Mouse (Mus musculus): ENCODE data around the gene Csmd2. TPM values are rescaled to one million over a fixed set of nuclear protein-coding genes. Genes with fewer than 3 reads are reported as not detected.

Csmd2 gene
- polyA plus RNA-seq, 1 experiment from 2014 or later = 0.32 TPM

GRCm38 (mm10) chr4:128374051-128374450 lies 386.4 kb downstream of the Csmd2 start:
- no peak overlapping the region for H3K4me3 ChIP-seq (replicated peaks)
- no peaks in the 10 kb centered on the region for H3K9me3 ChIP-seq
- H3K36me3 ChIP-seq = no peaks in the 10 kb centered on the region
- no peaks in the 10 kb centered on the region for H3K27me3 ChIP-seq (replicated peaks)
- 79% methylated on average over 5 of the region's 5 CpGs for WGBS
- H3K9ac ChIP-seq = no peak overlapping the region
- H3K4me2 ChIP-seq = no peak overlapping the region
- no peak for ATAC-seq (ENCODE audit: insufficient read depth, low FRiP score, low read depth)
- H3K4me1 ChIP-seq = no peaks in the 10 kb centered on the region
- no peak overlapping the region for H3K27ac ChIP-seq

- ATAC-seq (ENCODE audit: insufficient read depth, low FRiP score, low read depth) = no peak
- WGBS = 58% methylated on average over 2 of the region's 2 CpGs
Measured at GRCm38 (mm10) chr4:128378946-128379345, 391.3 kb downstream of the Csmd2 start.

GRCm38 (mm10) chr4:128381331-128381730 lies 393.7 kb downstream of the Csmd2 start:
- WGBS = 69% methylated on average over 6 of the region's 6 CpGs
- Histone ChIP-seq H3K9ac (no peak overlapping the region), H3K4me1 (no peaks in the 10 kb centered on the region), H3K27ac (no peak overlapping the region), H3K36me3 (no peaks in the 10 kb centered on the region), H3K9me3 (no peaks in the 10 kb centered on the region), H3K4me2 (no peak overlapping the region), H3K27me3 (replicated peaks) (no peaks in the 10 kb centered on the region), H3K4me3 (replicated peaks) (no peak overlapping the region)
- no peak for ATAC-seq (ENCODE audit: insufficient read depth, low FRiP score, low read depth)

More at GRCm38 (mm10) chr4:128378946-128379345, 391.3 kb downstream of the Csmd2 start:
- no peak overlapping the region for H3K9ac ChIP-seq
- H3K27ac ChIP-seq = no peak overlapping the region
- no peak overlapping the region for H3K4me3 ChIP-seq (replicated peaks)
- H3K4me2 ChIP-seq = no peak overlapping the region
- no peaks in the 10 kb centered on the region for H3K27me3 ChIP-seq (replicated peaks)
- H3K36me3 ChIP-seq = no peaks in the 10 kb centered on the region
- H3K4me1 ChIP-seq = no peaks in the 10 kb centered on the region
- no peaks in the 10 kb centered on the region for H3K9me3 ChIP-seq

- H3K27me3 ChIP-seq (replicated peaks) = no peaks in the 10 kb centered on the region
- no peak for ATAC-seq (ENCODE audit: insufficient read depth, low FRiP score, low read depth)
- no peaks in the 10 kb centered on the region for H3K4me1 ChIP-seq
- no peaks in the 10 kb centered on the region for H3K9me3 ChIP-seq
- H3K27ac ChIP-seq = no peak overlapping the region
- H3K9ac ChIP-seq = no peak overlapping the region
- no peak overlapping the region for H3K4me3 ChIP-seq (replicated peaks)
- 88% methylated on average over 7 of the region's 7 CpGs for WGBS
- H3K36me3 ChIP-seq = no peaks in the 10 kb centered on the region
- H3K4me2 ChIP-seq = no peak overlapping the region
Measured at GRCm38 (mm10) chr4:128383800-128384199, 396.1 kb downstream of the Csmd2 start.

- Histone ChIP-seq H3K9me3 (no peaks in the 10 kb centered on the region), H3K4me3 (replicated peaks) (no peak overlapping the region), H3K4me1 (no peaks in the 10 kb centered on the region; the same call in 1 of the 2 replicates), H3K27me3 (replicated peaks) (no peaks in the 10 kb centered on the region), H3K4me2 (no peak overlapping the region), H3K27ac (no peak overlapping the region), H3K36me3 (no peaks in the 10 kb centered on the region), H3K9ac (no peak overlapping the region)
- ATAC-seq (ENCODE audit: insufficient read depth, low FRiP score, low read depth) = no peak
- 86% methylated on average over 5 of the region's 5 CpGs for WGBS
Measured at GRCm38 (mm10) chr4:128391484-128391883, 403.8 kb downstream of the Csmd2 start.

- WGBS = 31% methylated on average over 3 of the region's 3 CpGs
- H3K4me2 ChIP-seq = no peak overlapping the region
- no peak overlapping the region for H3K9ac ChIP-seq
- H3K4me3 ChIP-seq (replicated peaks) = no peak overlapping the region
- H3K27ac ChIP-seq = no peak overlapping the region
- no peak for ATAC-seq (ENCODE audit: insufficient read depth, low FRiP score, low read depth)
- no peaks in the 10 kb centered on the region for H3K9me3 ChIP-seq
- no peaks in the 10 kb centered on the region; the same call in 1 of the 2 replicates for H3K4me1 ChIP-seq
- no peaks in the 10 kb centered on the region for H3K27me3 ChIP-seq (replicated peaks)
- H3K36me3 ChIP-seq = no peaks in the 10 kb centered on the region
Measured at GRCm38 (mm10) chr4:128392279-128392678, 404.6 kb downstream of the Csmd2 start.

GRCm38 (mm10) chr4:128393864-128394263 lies 406.2 kb downstream of the Csmd2 start:
- H3K36me3 ChIP-seq = no peaks in the 10 kb centered on the region
- no peak overlapping the region for H3K4me2 ChIP-seq
- H3K4me3 ChIP-seq (replicated peaks) = no peak overlapping the region
- no peak overlapping the region for H3K9ac ChIP-seq
- no peak overlapping the region for H3K27ac ChIP-seq
- no peak for ATAC-seq (ENCODE audit: insufficient read depth, low FRiP score, low read depth)
- H3K27me3 ChIP-seq (replicated peaks) = no peaks in the 10 kb centered on the region
- no peaks in the 10 kb centered on the region for H3K9me3 ChIP-seq
- WGBS = 87% methylated on average over 4 of the region's 4 CpGs
- H3K4me1 ChIP-seq = no peaks in the 10 kb centered on the region; the same call in 1 of the 2 replicates

GRCm38 (mm10) chr4:128396616-128397015 lies 409.0 kb downstream of the Csmd2 start:
- H3K4me2 ChIP-seq = no peak overlapping the region
- no peak overlapping the region for H3K4me3 ChIP-seq (replicated peaks)
- H3K4me1 ChIP-seq = no peaks in the 10 kb centered on the region; the same call in 1 of the 2 replicates
- no peaks in the 10 kb centered on the region for H3K9me3 ChIP-seq
- no peak overlapping the region for H3K9ac ChIP-seq
- no peak overlapping the region for H3K27ac ChIP-seq
- no peaks in the 10 kb centered on the region for H3K36me3 ChIP-seq
- ATAC-seq (ENCODE audit: insufficient read depth, low FRiP score, low read depth) = no peak
- no peaks in the 10 kb centered on the region for H3K27me3 ChIP-seq (replicated peaks)
- 87% methylated on average over 5 of the region's 5 CpGs for WGBS

- ATAC-seq (ENCODE audit: insufficient read depth, low FRiP score, low read depth) = no peak
- no peak overlapping the region for H3K4me2 ChIP-seq
- H3K27me3 ChIP-seq (replicated peaks) = no peaks in the 10 kb centered on the region
- no peak overlapping the region for H3K9ac ChIP-seq
- H3K36me3 ChIP-seq = no peaks in the 10 kb centered on the region
- H3K27ac ChIP-seq = no peak overlapping the region
- H3K4me1 ChIP-seq = no peaks in the 10 kb centered on the region
- H3K9me3 ChIP-seq = no peaks in the 10 kb centered on the region
- 64% methylated on average over 7 of the region's 7 CpGs for WGBS
- H3K4me3 ChIP-seq (replicated peaks) = no peak overlapping the region
Measured at GRCm38 (mm10) chr4:128397804-128398203, 410.1 kb downstream of the Csmd2 start.

- Histone ChIP-seq H3K4me3 (replicated peaks) (no peak overlapping the region), H3K9ac (no peak overlapping the region), H3K4me1 (no peaks in the 10 kb centered on the region), H3K4me2 (no peak overlapping the region), H3K27me3 (replicated peaks) (no peaks in the 10 kb centered on the region), H3K36me3 (no peaks in the 10 kb centered on the region), H3K9me3 (no peaks in the 10 kb centered on the region), H3K27ac (no peak overlapping the region)
- WGBS = 36% methylated on average over 7 of the region's 7 CpGs
- ATAC-seq (ENCODE audit: insufficient read depth, low FRiP score, low read depth) = no peak
Measured at GRCm38 (mm10) chr4:128398948-128399347, 411.3 kb downstream of the Csmd2 start.

GRCm38 (mm10) chr4:128400016-128400415 lies 412.4 kb downstream of the Csmd2 start:
- H3K27ac ChIP-seq = no peak overlapping the region
- no peaks in the 10 kb centered on the region for H3K4me1 ChIP-seq
- H3K4me3 ChIP-seq (replicated peaks) = no peak overlapping the region
- no peak overlapping the region for H3K4me2 ChIP-seq
- no peak for ATAC-seq (ENCODE audit: insufficient read depth, low FRiP score, low read depth)
- 74% methylated on average over 6 of the region's 6 CpGs for WGBS
- H3K27me3 ChIP-seq (replicated peaks) = no peaks in the 10 kb centered on the region
- no peaks in the 10 kb centered on the region for H3K9me3 ChIP-seq
- H3K9ac ChIP-seq = no peak overlapping the region
- H3K36me3 ChIP-seq = no peaks in the 10 kb centered on the region

- H3K27ac ChIP-seq = no peak overlapping the region
- H3K4me3 ChIP-seq (replicated peaks) = no peak overlapping the region
- H3K4me2 ChIP-seq = no peak overlapping the region
- H3K27me3 ChIP-seq (replicated peaks) = no peaks in the 10 kb centered on the region
- H3K9me3 ChIP-seq = no peaks in the 10 kb centered on the region
- no peaks in the 10 kb centered on the region for H3K36me3 ChIP-seq
- H3K9ac ChIP-seq = no peak overlapping the region
- no peaks in the 10 kb centered on the region for H3K4me1 ChIP-seq
- 64% methylated on average over 3 of the region's 3 CpGs for WGBS
- ATAC-seq (ENCODE audit: insufficient read depth, low FRiP score, low read depth) = no peak
Measured at GRCm38 (mm10) chr4:128401591-128401990, 413.9 kb downstream of the Csmd2 start.

- Histone ChIP-seq H3K9ac (no peak overlapping the region), H3K36me3 (no peaks in the 10 kb centered on the region), H3K4me3 (replicated peaks) (no peak overlapping the region), H3K9me3 (no peaks in the 10 kb centered on the region), H3K4me2 (no peak overlapping the region), H3K4me1 (no peaks in the 10 kb centered on the region), H3K27ac (no peak overlapping the region), H3K27me3 (replicated peaks) (no peaks in the 10 kb centered on the region)
- no peak for ATAC-seq (ENCODE audit: insufficient read depth, low FRiP score, low read depth)
- WGBS = 80% methylated on average over 1 of the region's 1 CpGs
Measured at GRCm38 (mm10) chr4:128402706-128403105, 415.0 kb downstream of the Csmd2 start.
